In genomic region chr3:95672461-95672860, GRCm38 (mm10) we compare ENCODE assay signal across 1 mouse cellular context.
TF ChIP-seq lines count a peak whose summit lies in the region.

No protein-coding gene starts in this region.

TF ChIP-seq in MEL, 35 proteins besides CTCF, POLR2A, EP300 and RAD21:
- TF ChIP-seq USF2 (IDR thresholded peaks at IDR 0.05; ENCODE audit: borderline replicate concordance in 1 of 2, insufficient read depth in 1 of 2, low read depth in 1 of 2, low read length in 2 of 2) = no peak
- TF ChIP-seq MYB (IDR thresholded peaks at IDR 0.05; ENCODE audit: low read depth, low read length) = no peak
- TF ChIP-seq JUND (IDR thresholded peaks at IDR 0.05; ENCODE audit: low read depth, low read length) = no peak
- no peak for TF ChIP-seq USF1 (IDR thresholded peaks at IDR 0.05; ENCODE audit: low read depth, low read length)
- no peak for TF ChIP-seq ETS1 (IDR thresholded peaks at IDR 0.05; ENCODE audit: low read depth, low read length)
